Mouse (Mus musculus): ENCODE results near the gene Sugp1. TPM values are rescaled to one million over a fixed set of nuclear protein-coding genes. Genes with fewer than 3 reads are reported as not detected.
"Not testable (repeated sequence)": the region's sequence is repeated elsewhere in the genome, so short reads cannot be mapped to it uniquely, and the experiment has no call there.

The Sugp1 gene
- polyA plus RNA-seq, 1 experiment from 2014 or later, result 32.6 TPM

GRCm38 (mm10) chr8:70004345-70004744, 38.3 kb upstream of the Sugp1 start:
- Histone ChIP-seq H3K4me1 (peaks cover 16% of the 10 kb centered on the region), H3K9me3 (no peaks in the 10 kb centered on the region), H3K27ac (replicated peaks) (peak overlapping the region; percentile 5; the same call in 1 of the 2 replicates), H3K36me3 (no peaks in the 10 kb centered on the region), H3K27me3 (replicated peaks) (no peaks in the 10 kb centered on the region), H3K4me3 (no peak overlapping the region), H3K4me2 (no peak overlapping the region), H3K9ac (no peak overlapping the region)
- no peak for ATAC-seq (ENCODE audit: extremely low read depth, insufficient number of reproducible peaks, low FRiP score, low TSS enrichment)

DNA sequence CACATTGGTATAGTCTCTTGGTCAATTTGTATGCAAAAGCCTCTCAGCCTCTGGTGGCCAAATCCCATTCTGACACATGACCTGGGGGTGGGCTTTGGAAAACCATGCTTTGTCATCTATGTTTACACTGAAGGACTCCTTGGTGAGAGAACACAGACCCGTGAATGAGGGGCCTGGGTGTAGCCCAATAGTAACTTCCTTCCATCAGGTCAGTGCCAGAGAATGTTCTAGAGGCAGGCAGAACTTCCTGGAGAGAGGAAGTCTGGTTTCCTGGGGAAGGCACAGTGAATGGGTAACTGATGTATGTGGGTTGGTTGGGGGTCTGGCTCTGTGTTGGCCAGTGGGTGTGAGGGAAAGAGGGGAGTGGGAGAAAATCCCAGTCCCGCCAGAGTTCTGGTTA, 37.4 kb upstream of the Sugp1 start:
- Histone ChIP-seq H3K27ac (replicated peaks) (peak overlapping the region; percentile 5; the same call in 1 of the 2 replicates), H3K4me1 (peaks cover 16% of the 10 kb centered on the region), H3K27me3 (replicated peaks) (no peaks in the 10 kb centered on the region), H3K36me3 (no peaks in the 10 kb centered on the region), H3K9ac (no peak overlapping the region), H3K9me3 (no peaks in the 10 kb centered on the region), H3K4me3 (no peak overlapping the region), H3K4me2 (no peak overlapping the region)
- ATAC-seq (ENCODE audit: extremely low read depth, insufficient number of reproducible peaks, low FRiP score, low TSS enrichment), result no peak
- WGBS, result 22% methylated on average over 2 of the region's 2 CpGs

DNA sequence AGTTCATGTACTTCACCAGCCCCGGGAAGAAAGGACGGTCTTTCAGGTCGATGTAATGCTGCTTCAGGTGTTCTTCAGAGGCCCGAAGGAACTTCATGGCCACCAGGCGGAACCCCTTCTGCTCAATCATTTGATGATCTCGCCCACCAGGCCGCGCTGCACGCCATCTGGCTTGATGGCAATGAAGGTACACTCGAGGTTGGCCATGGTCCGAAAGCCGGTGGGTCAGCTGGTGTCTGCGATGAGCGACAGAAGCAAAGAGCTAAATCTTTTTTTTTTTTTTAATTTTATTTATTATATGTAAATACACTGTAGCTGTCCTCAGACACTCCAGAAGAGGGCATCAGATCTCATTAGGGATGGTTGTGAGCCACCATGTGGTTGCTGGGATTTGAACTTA, 31.8 kb upstream of the Sugp1 start:
- 87% methylated on average over 14 of the region's 14 CpGs for WGBS
- not testable (repeated sequence) for H3K4me1 ChIP-seq; H3K27me3 ChIP-seq (replicated peaks); H3K9ac ChIP-seq; ATAC-seq (ENCODE audit: extremely low read depth, insufficient number of reproducible peaks, low FRiP score, low TSS enrichment); H3K4me2 ChIP-seq; H3K9me3 ChIP-seq; H3K36me3 ChIP-seq; H3K27ac ChIP-seq (replicated peaks); H3K4me3 ChIP-seq

DNA sequence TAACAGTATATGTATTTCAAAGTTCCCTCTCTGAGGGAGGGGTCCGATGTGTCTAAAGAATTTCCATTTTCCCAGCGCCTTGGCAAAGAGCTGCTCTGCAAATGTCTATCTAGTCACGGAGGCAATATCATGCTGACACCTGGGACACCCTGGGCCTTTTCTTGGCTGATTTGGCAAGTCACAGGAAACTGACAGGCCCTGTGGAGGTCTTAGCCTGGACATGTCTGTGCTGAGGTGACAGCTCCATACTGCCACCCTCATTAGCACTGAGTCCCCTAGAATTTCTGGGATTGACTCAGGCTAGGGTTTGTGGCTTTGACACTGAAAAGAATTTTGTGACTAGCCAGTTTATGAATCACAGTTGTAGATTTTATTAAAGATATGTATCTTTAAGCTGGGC, 30.3 kb upstream of the Sugp1 start:
- H3K4me3 ChIP-seq, result no peak overlapping the region
- no peaks in the 10 kb centered on the region for H3K27me3 ChIP-seq (replicated peaks)
- 71% methylated on average over 3 of the region's 3 CpGs for WGBS
- H3K9ac ChIP-seq, result no peak overlapping the region
- H3K9me3 ChIP-seq, result no peaks in the 10 kb centered on the region
- no peak overlapping the region for H3K27ac ChIP-seq (replicated peaks)
- no peak overlapping the region for H3K4me2 ChIP-seq
- ATAC-seq (ENCODE audit: extremely low read depth, insufficient number of reproducible peaks, low FRiP score, low TSS enrichment), result no peak
- no peaks in the 10 kb centered on the region for H3K4me1 ChIP-seq
- H3K36me3 ChIP-seq, result peaks cover 16% of the 10 kb centered on the region

DNA sequence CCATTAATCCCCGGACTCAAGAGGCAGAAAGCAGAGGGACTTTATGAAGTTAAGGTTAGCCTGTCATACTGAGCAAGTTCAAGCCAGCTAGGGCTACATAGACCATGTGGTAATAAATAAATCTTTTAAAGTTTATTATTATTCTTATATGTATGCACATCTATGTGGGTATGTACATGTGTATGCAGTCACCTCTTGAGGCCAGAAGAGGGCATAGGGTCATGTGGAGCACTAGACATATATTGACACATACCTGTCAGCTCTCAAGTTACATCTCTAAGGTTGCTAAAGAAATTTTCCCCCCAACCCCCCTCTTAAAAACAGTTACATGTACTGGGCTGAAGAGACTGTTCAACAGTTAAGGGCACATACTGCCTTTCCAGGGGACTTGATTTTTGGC, 29.9 kb upstream of the Sugp1 start:
- Histone ChIP-seq H3K4me3 (no peak overlapping the region), H3K9ac (no peak overlapping the region), H3K4me2 (no peak overlapping the region), H3K4me1 (no peaks in the 10 kb centered on the region), H3K27me3 (replicated peaks) (no peaks in the 10 kb centered on the region), H3K27ac (replicated peaks) (no peak overlapping the region), H3K9me3 (no peaks in the 10 kb centered on the region), H3K36me3 (peaks cover 20% of the 10 kb centered on the region)
- no peak for ATAC-seq (ENCODE audit: extremely low read depth, insufficient number of reproducible peaks, low FRiP score, low TSS enrichment)
- WGBS, result 95% methylated on average over 1 of the region's 1 CpGs

- WGBS, result 73% methylated on average over 1 of the region's 1 CpGs
These were observed 27.6 kb upstream of the Sugp1 start for GRCm38 (mm10) chr8:70015017-70015416.

DNA sequence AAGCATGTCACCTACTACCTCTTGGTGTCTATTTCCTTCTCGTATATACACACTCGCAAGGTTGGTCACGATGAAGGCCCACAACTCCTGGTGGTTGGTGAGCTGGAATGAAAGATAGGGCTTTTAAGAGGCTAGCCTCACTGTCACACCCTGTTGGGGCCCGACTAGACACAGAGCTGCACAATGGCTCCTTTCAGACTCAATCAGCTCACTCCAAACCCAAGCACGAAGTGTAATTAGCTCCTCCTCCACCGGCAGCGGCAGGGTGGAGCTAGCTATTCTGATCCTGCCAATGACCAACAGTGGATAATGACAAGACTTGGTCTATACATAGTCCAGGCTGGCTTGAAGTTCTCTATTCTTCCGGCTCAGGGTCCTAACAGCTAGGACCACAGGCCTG, 19.0 kb upstream of the Sugp1 start:
- no peaks in the 10 kb centered on the region for H3K9me3 ChIP-seq
- H3K27me3 ChIP-seq (replicated peaks), result no peaks in the 10 kb centered on the region
- no peaks in the 10 kb centered on the region for H3K4me1 ChIP-seq
- H3K4me3 ChIP-seq, result no peak overlapping the region
- ATAC-seq (ENCODE audit: extremely low read depth, insufficient number of reproducible peaks, low FRiP score, low TSS enrichment), result no peak
- peaks cover 100% of the 10 kb centered on the region for H3K36me3 ChIP-seq
- H3K4me2 ChIP-seq, result no peak overlapping the region
- WGBS, result 77% methylated on average over 8 of the region's 8 CpGs
- H3K9ac ChIP-seq, result no peak overlapping the region
- no peak overlapping the region for H3K27ac ChIP-seq (replicated peaks)

More at GRCm38 (mm10) chr8:70015017-70015416, 27.6 kb upstream of the Sugp1 start:
- Histone ChIP-seq H3K4me2 (no peak overlapping the region), H3K4me3 (no peak overlapping the region), H3K36me3 (peaks cover 43% of the 10 kb centered on the region), H3K27ac (replicated peaks) (no peak overlapping the region), H3K9me3 (no peaks in the 10 kb centered on the region), H3K27me3 (replicated peaks) (no peaks in the 10 kb centered on the region), H3K4me1 (no peaks in the 10 kb centered on the region), H3K9ac (no peak overlapping the region)
- ATAC-seq (ENCODE audit: extremely low read depth, insufficient number of reproducible peaks, low FRiP score, low TSS enrichment), result no peak

DNA sequence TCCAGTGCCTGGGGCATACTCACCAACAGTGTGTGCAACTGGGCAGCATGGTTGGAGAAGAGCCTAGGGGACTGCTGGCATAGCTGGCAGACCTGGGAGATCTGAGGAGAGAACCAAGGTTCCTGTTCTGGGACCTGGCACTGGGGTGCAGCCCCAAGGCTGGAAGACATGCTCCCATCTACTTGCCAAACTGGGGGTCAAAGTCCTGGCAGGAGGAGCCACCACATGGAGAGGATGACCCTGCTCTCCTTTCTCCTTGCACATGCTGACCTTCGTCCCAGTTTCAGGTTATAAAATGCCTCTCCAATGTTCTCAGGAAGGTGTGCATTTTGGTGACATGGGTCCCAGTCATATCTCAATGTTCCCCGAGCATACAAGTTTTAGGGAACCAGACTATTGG, 16.5 kb upstream of the Sugp1 start:
- Histone ChIP-seq H3K4me1 (peaks cover 14% of the 10 kb centered on the region), H3K4me3 (no peak overlapping the region), H3K27ac (replicated peaks) (no peak overlapping the region), H3K9ac (no peak overlapping the region), H3K36me3 (peaks cover 100% of the 10 kb centered on the region), H3K27me3 (replicated peaks) (no peaks in the 10 kb centered on the region), H3K9me3 (no peaks in the 10 kb centered on the region), H3K4me2 (no peak overlapping the region)
- WGBS, result 93% methylated on average over 2 of the region's 2 CpGs
- ATAC-seq (ENCODE audit: extremely low read depth, insufficient number of reproducible peaks, low FRiP score, low TSS enrichment), result no peak

DNA sequence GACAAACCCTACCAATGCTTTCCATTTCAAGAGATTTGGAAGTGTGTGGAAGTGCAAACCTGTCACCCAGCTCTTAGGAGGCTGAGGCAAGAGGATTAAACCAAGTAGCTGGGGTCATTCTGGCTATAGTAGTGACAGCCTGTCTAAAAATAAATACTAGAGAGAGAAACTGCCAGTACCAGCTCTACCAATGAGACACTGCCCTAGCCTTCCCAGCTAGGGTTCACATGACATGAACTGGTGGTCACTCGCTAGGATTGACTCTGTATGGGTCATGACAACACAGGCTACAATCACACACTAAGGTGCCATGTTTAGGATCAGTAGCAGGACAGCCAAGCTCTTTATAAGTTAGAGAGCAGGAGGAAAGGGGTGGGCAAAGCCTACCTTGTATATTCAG, 12.4 kb upstream of the Sugp1 start:
- ATAC-seq (ENCODE audit: extremely low read depth, insufficient number of reproducible peaks, low FRiP score, low TSS enrichment), result no peak
- peaks cover 81% of the 10 kb centered on the region for H3K36me3 ChIP-seq
- no peak overlapping the region for H3K4me2 ChIP-seq
- H3K9me3 ChIP-seq, result no peaks in the 10 kb centered on the region
- no peak overlapping the region for H3K4me3 ChIP-seq
- H3K27me3 ChIP-seq (replicated peaks), result no peaks in the 10 kb centered on the region
- no peak overlapping the region; the same call in 1 of the 2 replicates for H3K9ac ChIP-seq
- peaks cover 16% of the 10 kb centered on the region for H3K4me1 ChIP-seq
- peak overlapping the region; percentile 48 for H3K27ac ChIP-seq (replicated peaks)
- 64% methylated on average over 1 of the region's 1 CpGs for WGBS

DNA sequence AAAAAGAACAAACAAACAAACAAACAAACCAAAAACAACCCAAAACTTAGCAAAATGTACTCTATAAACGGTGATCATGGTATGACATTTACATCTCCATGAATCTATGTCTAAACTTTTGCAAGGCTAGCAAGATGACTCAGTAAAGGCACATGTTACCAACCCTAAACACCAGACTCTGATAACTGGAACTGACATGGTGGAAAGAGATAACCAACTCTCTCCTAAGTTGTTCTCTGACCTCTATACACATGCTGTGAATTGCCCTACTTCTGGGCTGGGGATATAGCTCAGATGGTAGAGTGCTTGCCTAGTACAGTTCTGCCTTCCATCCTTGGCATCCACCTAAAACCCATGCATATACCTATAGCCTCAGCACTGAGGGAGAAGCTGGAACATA, 4.6 kb upstream of the Sugp1 start:
- Histone ChIP-seq H3K27me3 (replicated peaks) (no peaks in the 10 kb centered on the region), H3K4me2 (no peak overlapping the region), H3K9ac (no peak overlapping the region), H3K27ac (replicated peaks) (no peak overlapping the region), H3K4me3 (no peak overlapping the region), H3K4me1 (peaks cover 33% of the 10 kb centered on the region), H3K9me3 (no peaks in the 10 kb centered on the region), H3K36me3 (peaks cover 18% of the 10 kb centered on the region)
- 78% methylated on average over 1 of the region's 1 CpGs for WGBS
- ATAC-seq (ENCODE audit: extremely low read depth, insufficient number of reproducible peaks, low FRiP score, low TSS enrichment), result no peak

DNA sequence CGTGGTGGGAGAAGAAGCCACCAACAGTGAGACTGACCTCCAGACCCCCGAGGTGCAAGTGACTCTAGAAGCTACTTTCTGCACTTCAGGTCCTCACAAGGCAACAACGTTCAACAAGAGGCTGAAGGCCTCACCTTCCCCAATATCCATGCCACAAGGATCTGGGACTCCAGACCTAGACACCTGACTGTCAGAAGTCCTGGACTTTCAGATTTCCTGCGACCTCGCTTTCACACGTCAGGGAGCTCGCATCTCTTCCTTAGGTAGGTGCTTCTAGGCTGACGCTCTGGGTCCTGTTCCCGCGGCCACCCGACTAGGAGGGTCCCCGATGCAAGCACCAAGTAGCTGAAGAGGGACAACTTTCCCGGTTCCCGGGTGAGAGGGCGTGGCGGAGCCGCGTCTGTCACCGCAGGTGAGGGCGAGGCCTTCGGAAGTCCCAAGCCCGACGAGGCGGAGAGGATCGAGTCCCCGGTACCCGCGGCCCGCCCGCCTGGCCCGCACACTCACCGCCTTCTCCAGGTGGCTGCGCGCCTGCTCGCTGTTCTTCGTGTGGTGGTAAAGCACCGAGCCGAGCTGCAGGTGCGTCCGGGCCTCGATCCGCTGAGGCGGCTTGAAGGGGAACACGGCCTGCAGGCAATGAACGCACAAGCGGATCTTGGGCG, 597 bp upstream of the Sugp1 start:
- 1% methylated on average over 47 of the region's 47 CpGs for whole genome bisulfite sequencing
- peak overlapping the region; percentile 96 for H3K4me2 ChIP-seq
- peaks cover 48% of the 10 kb centered on the region for H3K4me1 ChIP-seq
- H3K27me3 ChIP-seq (replicated peaks), result no peaks in the 10 kb centered on the region
- ATAC-seq (ENCODE audit: extremely low read depth, insufficient number of reproducible peaks, low FRiP score, low TSS enrichment), result peak; percentile 22
- 0 out of 2 replicates have a peak, but pooled peaks cover 6% of the 10 kb centered on the region for H3K36me3 ChIP-seq
- peak overlapping the region; percentile 77 for H3K27ac ChIP-seq (replicated peaks)
- H3K9me3 ChIP-seq, result no peaks in the 10 kb centered on the region
- peak overlapping the region; percentile 98 for H3K9ac ChIP-seq
- peak overlapping the region; percentile 100 for H3K4me3 ChIP-seq

DNA sequence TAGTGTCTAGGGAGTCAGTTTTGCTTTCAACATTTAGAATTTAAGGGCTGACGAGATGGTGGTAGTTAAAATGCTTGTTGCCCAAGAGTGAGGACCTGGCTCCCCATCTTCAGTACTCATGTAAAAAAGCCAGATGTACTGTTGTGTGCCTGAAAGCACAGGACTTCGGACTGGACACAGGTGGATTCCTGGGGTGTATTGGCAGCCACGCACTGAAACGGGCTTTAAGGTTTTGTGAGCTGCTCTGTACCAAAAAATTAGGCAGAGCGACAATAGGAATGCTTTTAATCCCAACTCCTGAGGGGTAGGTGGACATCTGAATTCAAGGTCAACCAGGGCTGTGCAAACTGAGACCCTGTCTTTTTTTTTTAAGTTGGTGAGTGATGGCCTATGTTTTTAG, 1.4 kb downstream of the Sugp1 start:
- no peak overlapping the region for H3K27ac ChIP-seq (replicated peaks)
- no peaks in the 10 kb centered on the region for H3K27me3 ChIP-seq (replicated peaks)
- no peak for ATAC-seq (ENCODE audit: extremely low read depth, insufficient number of reproducible peaks, low FRiP score, low TSS enrichment)
- H3K4me3 ChIP-seq, result peak overlapping the region; percentile 100
- 84% methylated on average over 5 of the region's 5 CpGs for WGBS
- H3K36me3 ChIP-seq, result peaks cover 12% of the 10 kb centered on the region
- peak overlapping the region; percentile 98 for H3K4me2 ChIP-seq
- no peaks in the 10 kb centered on the region for H3K9me3 ChIP-seq
- H3K9ac ChIP-seq, result peak overlapping the region; percentile 98
- peaks cover 42% of the 10 kb centered on the region for H3K4me1 ChIP-seq

Measured in heart, embryonic 13.5 days (tissue).